Mouse (Mus musculus): ENCODE data around the gene Myo1b.

DNA sequence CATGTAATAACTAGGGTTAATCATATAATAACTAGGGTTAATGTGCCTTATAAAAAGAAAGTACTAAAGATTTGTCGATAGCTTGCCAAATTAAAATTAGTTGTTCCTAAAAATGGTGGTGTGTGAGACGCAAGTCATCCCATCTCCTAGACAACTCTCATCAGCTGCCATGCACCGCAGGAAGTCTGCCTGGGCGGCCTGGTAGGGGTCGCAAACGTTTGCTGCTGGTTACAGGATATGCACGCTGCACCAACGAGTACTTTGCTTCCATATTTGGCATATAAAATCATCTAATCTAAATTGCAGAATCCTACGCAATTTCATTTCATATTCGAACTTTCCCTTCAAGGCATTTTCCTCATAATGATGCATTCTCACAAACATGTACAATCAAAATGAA is 107.0 kb downstream of the Myo1b start:
- TF ChIP-seq CTCF (conservative IDR thresholded peaks at IDR 0.05; ENCODE audit: low read length) = no peak
- TF ChIP-seq POU5F1 (IDR thresholded peaks at IDR 0.05; ENCODE audit: borderline replicate concordance, low read length) = no peak

Data from E14TG2a.4 (cell line).